Mouse (Mus musculus) sigmoid colon, adult 10 weeks (tissue): ENCODE measurements around the gene Olfr965. TPM values are rescaled to one million over a fixed set of nuclear protein-coding genes. Genes with fewer than 3 reads are reported as not detected.

ENCODE experiments used
- polyA plus RNA-seq: library from polyadenylated mRNA; stranded (reverse); fragments of 350-450 nt; fragmentation: Illumina TruSeq; extraction: RNeasy Lipid Tissue Mini Kit (QIAGEN cat#74804); gene quantifications from one replicate; pipeline ENCODE4 v1.2.3, GENCODE M21; 2014; ENCODE audit warnings: low read depth, low replicate concordance

The Olfr965 gene
- polyA plus RNA-seq: not detected

DNA sequence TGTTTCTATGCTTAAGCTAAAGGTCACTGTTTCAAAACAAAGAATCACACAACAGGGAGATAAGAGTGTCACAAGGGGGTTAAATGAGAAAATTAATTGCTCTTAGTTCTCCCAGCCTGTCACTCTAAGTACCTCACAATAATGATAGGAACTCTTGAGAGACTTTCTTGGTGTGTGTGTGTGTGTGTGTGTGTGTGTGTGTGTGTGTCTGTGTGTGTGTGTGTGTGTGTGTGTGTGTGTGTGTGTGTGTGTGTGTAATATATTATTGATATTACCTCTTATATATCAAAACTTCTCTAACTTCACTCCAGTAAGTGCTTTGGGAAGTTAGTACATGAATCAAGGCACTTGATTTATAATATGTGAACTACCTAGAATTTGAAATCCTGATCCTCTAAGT is at the start of gene Olfr965:
TSS of gene Olfr965 (plus strand) at position 301 of the 400 bp plus-strand sequence.

DNA sequence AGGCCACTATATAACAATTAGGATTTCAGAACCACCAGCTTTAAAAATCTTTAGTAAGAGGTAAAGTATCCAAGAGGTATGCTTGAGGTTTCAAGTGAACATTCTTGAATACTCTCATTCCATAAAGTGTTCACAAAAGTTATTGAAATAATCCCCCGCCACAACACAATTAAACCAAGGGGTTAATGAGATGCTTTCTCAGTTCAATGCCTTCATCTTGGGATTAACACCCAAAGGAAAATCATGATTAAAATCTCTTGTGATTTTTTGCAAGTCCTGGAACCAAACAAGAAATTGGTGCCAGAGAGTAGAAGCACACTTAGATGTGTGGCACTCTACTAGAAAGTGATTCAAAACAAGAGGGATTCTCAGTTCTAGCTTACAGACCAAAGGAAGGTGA is 44.2 kb upstream of the Olfr965 start, which contains the start of gene Olfr963:
TSS of gene Olfr963 (plus strand) at position 301 of the 400 bp plus-strand sequence.

DNA sequence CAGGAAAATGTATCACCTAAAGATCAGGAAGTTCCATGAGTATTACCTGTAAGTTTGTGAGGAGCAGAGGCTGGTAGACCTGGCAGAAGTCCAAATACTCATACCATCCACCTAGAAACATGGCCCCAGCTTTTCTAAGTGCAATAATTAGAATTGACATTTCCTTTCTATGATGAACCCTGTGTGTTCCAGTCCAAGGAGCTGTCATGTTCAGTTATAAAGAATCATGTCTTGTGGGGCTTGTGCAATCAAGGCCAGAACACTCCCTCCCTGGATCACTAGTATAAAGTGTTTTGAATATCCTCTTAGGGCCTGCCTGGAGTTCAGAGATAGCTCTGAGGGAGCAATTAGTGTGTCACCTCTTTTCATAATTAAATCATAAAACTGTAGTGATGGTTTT is 4.1 kb upstream of the Olfr965 start, which contains the start of gene Olfr149:
TSS of gene Olfr149 (minus strand) at position 101 of the 400 bp plus-strand sequence.

DNA sequence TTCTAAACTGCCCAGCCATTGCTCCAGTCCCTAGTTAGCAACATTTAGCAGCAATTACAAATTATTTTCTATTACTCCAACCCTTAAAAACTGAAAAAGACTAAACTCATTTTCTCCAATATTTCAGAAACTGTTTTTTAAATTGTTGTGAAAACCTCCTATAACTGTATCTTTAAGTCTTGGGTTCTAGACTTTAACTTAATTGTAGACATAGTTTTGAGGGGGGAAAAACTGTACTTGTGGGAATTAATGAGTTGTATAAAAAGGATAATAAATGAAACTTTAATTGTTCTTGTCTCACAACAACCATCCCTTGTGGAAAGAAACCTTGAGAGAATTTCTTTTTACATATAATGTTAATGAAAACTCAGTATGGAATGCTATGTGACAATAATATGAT is 19.5 kb downstream of the Olfr965 start, which contains the start of gene Olfr150:
TSS of gene Olfr150 (plus strand) at position 301 of the 400 bp plus-strand sequence.

DNA sequence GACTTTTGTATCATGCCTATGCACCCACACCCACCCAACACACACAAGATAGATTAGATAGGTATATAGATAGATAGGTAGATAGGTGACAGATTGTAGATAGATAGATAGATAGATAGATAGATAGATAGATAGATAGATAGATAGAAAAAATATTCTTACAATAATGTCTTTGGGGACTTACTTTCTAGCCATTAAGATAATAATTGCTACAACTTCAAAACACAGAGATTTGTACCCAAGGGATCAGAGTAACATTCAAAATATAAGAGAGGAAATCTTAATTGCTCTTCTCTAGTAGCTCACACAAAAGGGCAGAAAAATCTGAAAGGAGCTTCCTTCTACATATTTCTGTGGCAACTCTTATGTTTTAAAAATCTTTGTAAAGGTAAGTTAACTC is 34.8 kb downstream of the Olfr965 start, which contains the start of gene Olfr967:
TSS of gene Olfr967 (plus strand) at position 301 of the 400 bp plus-strand sequence.

Other genes with a start within 250 kb of the Olfr965 start
- not detected for gene Olfr955, start 239.4 kb upstream of the Olfr965 start, polyA plus RNA-seq
- not detected for gene Olfr44, start 217.4 kb upstream of the Olfr965 start, polyA plus RNA-seq
- gene Olfr957, start 195.5 kb upstream of the Olfr965 start, polyA plus RNA-seq: not detected
- gene Olfr958, start 157.3 kb upstream of the Olfr965 start, polyA plus RNA-seq: not detected
- gene Olfr959, start 135.8 kb upstream of the Olfr965 start, polyA plus RNA-seq: not detected
- gene AW551984, start 107.0 kb upstream of the Olfr965 start, polyA plus RNA-seq: 11.8 TPM
- not detected for gene Olfr148, start 100.7 kb upstream of the Olfr965 start, polyA plus RNA-seq
- not detected for gene Olfr960, start 90.0 kb upstream of the Olfr965 start, polyA plus RNA-seq
- not detected for gene Olfr961, start 66.3 kb upstream of the Olfr965 start, polyA plus RNA-seq
- gene Olfr963, start 44.1 kb upstream of the Olfr965 start, polyA plus RNA-seq: not detected
- not detected for gene Olfr149, start 4.2 kb upstream of the Olfr965 start, polyA plus RNA-seq
- gene Olfr150, start 19.6 kb downstream of the Olfr965 start, polyA plus RNA-seq: not detected
- not detected for gene Olfr967, start 34.9 kb downstream of the Olfr965 start, polyA plus RNA-seq
- gene Olfr968, start 71.9 kb downstream of the Olfr965 start, polyA plus RNA-seq: not detected
- not detected for gene Olfr969, start 79.6 kb downstream of the Olfr965 start, polyA plus RNA-seq
- not detected for gene Olfr970, start 97.5 kb downstream of the Olfr965 start, polyA plus RNA-seq
- gene Olfr971, start 125.5 kb downstream of the Olfr965 start, polyA plus RNA-seq: not detected
- gene Olfr972, start 155.1 kb downstream of the Olfr965 start, polyA plus RNA-seq: not detected
- not detected for gene Olfr229, start 196.0 kb downstream of the Olfr965 start, polyA plus RNA-seq
- gene Olfr974, start 226.1 kb downstream of the Olfr965 start, polyA plus RNA-seq: not detected
- not detected for gene Olfr975, start 240.7 kb downstream of the Olfr965 start, polyA plus RNA-seq
- not detected for gene Olfr976, start 249.8 kb downstream of the Olfr965 start, polyA plus RNA-seq